Mouse (Mus musculus): Measurements from ENCODE around the gene Gins1.
"Not testable (repeated sequence)": the region's sequence is repeated elsewhere in the genome, so short reads cannot be mapped to it uniquely, and the experiment has no call there.

Gins1 gene

DNA sequence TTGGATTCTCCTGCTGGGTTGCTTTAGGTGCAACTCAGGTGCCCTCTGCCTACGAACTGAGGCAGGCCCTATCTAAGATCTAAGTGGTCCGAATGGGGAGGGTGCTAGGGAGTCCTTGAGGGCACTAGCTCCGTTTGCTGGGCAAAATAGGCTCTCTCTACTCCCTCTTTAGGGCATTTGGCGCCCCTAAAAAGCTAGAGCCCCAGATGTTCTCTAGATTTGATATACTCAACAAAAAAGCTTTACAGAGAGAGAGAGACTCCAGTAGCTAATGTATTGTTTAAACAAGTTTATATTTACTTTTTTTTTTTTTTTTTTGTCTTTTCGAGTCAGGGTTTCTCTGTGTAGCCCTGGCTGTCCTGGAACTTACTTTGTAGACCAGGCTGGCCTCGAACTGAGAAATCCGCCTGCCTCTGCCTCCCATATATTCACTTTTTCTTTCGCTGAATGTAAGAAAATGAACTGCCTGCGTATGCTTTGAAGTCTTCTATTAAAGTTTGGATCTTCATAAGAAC, at the start of gene Gins1:
TSS of gene Gins1 (plus strand) at position 465 of the 515 bp plus-strand sequence.
- DNase-seq, result no peak

DNA sequence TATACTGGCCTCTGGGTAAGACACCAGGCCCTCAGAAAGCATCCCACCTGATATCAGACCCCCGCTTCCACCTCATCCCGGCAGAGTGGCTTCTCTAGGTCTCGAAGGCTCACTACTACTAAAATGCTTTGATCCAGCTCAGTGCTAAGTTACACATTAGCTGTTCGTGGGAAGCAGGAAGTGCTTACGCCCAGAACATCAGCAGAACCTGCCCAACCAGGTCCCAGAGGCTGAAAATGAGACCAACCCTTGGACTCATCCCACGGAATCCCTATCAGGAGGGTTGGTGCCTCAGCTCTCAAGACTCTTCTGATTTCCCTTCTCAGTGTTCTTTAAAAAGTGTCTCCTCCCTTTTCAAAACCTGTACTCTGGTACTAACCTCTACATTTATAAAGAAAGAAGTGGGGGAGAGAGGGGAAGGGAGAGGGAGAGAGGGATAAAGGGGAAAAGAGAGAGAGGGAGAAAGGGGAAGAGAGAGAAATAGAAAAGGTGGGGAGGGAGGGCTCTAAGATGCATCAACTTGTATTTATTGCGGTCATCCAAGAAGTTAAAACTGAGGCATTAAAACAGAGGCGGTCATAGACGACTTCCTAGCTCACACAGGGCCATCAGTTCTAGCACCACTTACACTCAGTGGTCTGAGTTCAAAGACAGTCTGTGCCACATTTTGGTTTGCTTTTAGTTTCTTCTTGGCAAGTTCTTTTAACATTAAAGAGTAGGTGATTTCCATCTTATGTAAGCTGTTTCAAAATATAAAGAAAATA, 46.3 kb upstream of the Gins1 start:
- peak; percentile 29 to 44 for DNase-seq

DNA sequence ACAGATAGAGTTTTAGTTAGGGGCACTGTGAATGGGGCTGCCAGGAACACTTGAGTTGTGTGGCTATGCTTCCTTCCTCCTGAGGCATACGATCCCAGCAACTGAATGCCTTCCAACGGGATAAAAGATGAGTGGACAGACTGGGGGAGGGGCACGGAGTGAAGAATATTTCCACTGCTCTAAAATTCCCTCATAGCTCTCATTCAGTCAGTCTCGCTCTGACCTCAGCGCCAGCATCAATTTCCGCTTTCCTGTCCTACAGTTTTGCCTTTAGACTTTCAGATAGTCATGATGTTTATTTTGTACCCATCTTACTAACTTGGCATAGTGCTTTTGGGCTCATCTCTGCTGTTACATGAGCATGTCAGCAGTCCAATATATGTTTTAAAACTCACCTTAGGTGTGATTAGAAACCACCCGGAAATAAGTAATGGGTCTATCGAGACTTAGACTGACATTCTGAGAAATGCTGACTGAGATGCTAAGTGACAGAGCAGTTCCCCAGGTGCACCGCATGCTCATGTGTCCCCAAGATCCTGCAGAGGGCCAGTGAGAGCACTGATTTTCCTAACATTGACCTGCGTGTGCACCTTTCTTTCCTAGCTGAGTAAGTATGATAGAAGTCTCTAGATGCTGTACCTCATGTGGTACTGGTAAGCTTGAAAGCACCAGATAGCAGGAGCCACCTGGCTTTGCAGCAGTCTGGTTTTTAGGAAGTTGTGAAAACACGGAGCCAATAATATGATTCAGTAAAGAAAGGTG, 45.3 kb upstream of the Gins1 start:
- no peak for DNase-seq

DNA sequence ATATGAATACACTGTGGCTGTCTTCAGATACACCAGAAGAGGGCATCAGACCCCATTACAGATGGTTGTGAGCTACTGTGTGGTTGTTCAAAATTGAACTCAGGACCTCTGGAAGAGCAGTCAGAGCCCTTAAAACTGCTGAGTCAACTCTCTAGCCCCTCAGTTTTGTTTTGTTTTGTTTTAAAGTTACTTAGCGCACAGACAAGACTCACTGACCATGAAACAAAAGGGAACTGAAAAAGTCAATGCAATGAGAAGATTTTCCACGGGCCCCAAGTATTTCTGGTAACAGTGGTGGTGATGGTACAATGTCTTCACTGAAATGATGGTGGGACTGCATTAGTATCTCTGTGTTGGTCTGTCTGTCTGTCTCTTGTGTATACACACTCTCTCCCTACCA, 44.1 kb upstream of the Gins1 start:
- no peak for DNase-seq

DNA sequence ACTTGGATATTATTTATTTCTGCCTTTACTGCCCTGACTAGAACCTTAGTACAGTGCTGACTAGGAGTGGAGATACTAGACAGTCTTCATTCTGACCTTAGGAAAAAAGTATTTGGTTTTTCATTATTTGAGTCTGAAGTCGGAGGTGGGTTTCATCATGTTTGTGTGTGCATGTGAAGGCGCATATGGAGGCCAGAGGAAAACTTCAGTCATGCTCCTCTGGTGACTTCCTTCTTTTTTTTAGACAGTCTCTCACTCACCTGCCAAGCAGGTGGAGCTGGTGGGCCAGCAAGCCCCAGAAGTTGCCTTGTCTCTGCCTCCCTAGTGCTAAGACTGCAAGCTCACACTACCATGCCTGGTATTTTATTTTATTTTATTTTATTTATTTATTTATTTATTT, 38.2 kb upstream of the Gins1 start:
- DNase-seq, result no peak

DNA sequence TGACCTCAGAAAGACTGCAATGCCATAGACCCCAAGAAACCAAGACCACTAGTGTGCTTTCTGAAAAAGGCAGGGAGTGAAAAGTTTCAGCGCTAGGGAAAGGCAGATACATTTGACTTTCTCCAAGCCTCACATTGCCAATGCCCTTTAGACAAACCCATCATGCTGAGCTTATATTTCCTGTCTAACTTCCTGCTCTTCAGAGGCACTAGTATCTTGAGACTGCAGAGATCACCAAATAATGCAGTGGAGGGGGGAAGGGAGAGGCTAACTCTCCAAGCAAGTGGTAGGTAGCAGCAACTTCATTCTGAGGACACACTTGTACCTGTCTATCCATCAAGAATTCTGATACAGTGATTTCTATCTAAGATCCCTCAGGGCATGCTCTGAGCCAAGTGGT, 35.8 kb upstream of the Gins1 start:
- no peak for DNase-seq

DNA sequence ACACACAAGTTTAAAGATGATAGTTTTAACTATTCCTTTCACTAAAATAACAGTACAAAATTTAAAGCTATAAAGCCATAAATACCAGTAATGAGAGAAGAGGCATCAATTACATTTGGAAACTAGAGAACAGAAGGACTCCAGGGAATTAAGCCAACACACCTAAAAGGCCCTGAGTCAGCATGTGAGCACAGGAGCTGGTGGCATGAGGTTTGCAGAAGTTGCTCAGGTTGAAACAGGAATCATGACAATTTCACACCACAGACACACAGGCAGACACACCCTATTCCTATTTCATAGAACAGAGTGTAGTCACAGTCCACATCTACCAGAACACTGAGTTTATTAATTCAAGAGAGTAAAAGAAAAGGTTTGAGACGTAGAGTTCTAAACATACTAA, 30.7 kb upstream of the Gins1 start:
- no peak for DNase-seq

DNA sequence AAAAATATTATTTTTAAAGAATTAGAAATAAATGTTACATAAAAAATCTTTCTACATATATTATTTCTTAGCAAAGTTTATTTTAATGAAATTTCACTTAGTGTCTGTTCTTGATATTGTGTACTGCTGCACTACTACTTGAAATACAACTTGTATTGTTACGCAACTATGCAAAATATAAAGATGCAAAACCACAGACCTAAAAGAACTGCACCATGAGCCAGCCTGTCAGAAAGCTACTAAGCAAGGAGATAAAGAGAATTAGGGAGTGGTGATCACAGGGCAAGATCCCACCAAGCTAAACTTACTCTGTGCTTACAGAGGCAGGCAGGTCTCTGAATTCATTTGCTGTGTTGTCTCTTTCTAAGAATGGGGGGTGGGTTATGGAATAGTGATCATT, 30.0 kb upstream of the Gins1 start:
- DNase-seq, result no peak

DNA sequence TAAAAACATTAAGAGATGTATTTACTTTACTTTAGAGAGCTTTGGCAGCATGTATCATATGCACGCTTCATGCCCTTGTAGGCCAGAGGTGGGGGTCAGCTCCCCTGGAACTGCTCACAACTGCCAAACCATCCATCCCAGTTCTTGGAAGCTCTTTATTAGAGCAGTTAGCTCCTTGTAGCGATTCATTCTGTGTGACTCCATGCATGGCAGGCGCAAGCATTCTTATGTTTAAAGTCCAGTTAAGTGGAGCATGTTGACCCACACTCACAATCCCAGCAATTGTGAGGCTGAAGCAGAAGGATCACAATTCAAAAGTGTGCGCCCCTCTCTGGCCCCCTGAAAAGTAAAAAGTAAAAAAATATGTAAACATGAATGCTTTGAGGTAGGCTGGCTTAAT, 27.6 kb upstream of the Gins1 start:
- DNase-seq, result peak in 1 of 2 experiments; percentile 25

DNA sequence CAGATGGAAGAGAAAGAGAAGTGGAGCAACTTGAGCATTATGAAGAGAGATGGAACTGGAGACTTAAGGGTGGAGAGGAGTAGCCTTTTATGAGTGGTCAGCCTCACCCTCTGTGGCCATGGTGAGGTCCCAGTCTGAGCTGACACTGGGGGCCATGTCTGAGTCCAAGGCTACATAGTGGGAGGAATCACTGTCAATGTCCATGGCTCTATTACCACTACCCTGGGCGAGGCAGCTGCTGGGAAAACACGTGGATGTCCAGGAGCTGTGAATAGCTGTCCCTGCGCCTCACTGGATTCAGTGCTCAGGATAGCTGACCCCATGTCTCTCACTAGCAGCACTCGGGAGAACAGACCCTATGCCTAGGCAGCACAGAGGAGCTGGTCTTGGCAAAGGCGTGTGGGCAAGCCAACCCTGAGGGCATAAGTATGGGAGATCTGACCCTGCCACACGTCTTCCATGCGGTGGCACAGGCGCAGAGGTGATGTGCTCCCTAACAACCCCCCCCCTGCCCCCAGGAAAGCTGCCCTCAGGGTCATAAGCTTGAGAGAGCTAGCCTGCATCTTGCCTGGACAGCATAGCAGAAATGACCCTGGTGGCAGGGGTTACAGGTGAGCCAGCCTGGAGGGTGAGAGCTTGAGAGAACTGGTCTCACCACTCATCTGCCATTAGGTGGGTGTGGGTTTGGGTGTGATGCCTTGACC, 21.0 kb upstream of the Gins1 start:
- DNase-seq, result no peak

DNA sequence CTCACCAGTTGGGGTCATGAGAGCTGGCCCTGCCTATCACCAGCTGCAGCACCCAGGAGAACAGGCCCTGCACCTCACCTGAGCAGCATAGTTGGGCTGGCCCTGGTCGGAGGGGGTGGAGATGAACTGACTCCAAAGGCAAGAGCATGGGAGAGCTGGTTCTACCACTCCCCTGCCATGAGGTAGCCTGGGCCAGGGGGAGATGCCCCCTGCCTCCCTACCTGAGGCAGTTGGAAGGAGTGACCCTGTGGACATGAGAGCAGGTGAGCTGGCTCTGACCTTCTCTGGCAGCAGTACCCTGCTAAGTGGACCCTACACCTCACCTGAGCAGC, 20.5 kb upstream of the Gins1 start:
- no peak for DNase-seq

DNA sequence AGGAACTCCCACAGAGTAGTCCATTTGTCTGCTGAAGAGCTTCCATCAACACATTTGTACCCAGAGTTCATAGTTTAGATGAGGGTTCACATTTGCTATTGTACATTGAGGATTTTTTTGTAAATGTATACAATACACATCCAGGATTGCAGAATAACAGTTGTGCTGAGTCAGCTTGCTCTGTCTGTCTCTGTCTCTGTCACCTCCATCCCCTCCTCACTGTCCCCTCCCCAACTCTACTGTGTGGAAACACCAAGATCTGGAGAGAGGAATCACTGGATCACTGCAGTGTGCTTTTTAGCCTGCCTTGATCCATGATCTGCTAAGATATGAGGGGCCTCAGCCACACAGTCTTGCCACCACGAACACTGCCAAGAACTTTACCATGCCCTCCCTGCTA, 19.4 kb upstream of the Gins1 start:
- DNase-seq, result no peak

DNA sequence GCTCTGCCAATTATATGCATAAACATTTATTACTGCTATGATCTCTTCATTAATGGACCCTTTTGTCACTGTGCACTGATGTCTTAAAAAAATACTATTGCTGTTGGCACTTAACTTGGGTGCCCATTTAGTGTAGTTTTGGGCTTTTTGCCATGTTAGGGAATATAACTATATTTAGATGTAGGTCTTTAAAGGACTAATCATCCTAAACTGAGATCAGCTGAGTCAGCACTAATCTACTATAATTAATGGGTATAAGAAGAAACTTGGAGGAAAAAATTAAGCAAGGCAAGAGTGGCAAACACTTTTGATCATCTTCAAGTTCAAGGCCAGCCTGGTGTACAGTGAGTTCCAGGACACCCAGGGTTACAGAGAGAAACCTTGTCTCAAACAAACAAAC, 18.9 kb upstream of the Gins1 start:
- no peak for DNase-seq

DNA sequence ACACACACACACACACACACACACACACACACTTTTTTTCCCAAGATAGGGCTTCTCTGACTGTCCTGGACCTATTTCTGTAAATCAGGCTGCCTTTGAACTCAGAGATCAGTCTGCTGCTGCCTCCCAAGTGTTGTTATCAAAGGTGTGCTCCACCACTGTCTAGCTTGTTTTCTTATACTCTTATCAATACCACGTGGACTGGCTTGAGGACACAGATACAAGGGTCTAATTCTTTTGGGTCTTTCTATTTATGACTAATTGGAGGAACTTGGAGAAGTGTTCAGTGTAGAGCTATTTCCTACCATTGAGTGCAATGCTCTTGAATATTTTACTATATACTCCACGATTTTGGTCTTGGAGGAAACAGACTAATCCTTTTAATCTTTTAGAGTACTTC, 17.8 kb upstream of the Gins1 start:
- DNase-seq, result no peak

DNA sequence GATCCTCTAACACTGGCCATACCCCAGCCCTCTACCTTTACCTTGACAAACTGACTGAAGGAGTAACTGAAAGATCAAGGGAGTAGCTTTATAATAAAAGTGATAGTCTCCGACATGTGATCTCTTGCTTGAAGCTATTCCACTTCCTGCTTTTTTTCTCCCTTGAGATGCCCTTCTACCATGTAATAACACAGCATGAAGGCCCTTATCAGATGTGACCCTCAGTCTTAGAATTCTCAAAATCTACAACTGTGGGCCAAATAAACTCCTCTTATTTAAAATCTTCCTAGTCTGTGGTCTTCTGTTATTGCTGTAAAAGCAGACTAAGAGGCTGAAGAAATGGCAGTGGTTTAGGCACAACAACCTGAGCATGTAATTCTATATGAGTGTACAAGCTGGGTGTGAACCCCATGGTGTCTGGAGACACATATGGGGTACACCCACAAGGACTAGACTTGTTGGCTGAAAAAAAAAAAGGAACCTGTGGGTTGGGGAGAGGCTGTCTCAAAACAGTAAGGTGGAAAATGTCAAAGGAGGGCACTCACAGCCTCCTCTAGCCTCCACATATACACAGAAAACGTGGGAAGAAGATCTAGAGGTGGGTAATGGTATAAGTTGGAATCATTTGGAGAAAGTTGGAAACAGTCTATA, 10.5 kb upstream of the Gins1 start:
- DNase-seq, result no peak

DNA sequence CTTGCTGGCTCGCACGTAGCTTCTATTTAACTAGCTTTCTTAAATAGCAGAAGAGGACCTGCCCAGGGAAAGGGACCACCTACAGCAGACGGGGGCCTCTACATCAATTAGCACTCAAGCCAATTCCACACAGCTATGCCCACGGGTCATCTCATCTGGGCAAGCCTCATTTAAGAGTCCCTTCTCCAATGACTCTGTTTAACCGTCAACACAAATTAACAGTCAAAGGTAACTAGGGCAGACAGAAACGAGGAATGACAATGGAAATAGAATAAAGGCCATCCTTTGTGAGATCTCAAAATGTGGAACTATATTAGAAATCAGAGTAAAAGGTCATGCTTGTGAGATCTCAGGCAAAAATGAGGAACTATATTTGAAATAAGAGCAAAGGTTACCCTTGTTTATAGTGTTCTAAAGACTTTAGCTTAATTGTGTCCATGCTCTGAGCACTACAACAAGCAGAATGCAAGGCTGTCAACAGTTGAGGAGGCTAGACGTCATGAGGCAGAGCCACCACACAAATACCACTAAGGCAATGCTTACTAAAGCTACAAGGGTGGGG, 9.4 kb upstream of the Gins1 start:
- no peak for DNase-seq

DNA sequence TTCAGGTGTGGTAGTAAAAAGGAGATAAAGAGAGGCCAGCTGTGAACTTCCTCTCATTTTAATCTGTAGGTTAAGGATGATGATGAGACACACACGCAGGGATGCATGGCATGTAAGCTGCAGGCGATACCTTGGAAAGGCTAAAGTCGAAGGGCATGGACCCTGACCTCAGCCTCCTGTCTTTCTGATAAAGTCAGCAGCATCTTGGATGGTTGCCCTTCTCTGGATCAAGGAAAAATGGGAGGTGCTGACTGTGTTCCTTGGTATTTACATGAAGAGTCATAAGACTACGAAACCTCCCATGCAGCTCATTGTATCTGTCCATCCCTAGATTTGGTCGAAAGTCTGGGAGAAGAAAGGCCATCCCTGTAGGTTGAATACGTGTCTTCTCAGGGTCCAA, 4.9 kb upstream of the Gins1 start:
- DNase-seq, result no peak

DNA sequence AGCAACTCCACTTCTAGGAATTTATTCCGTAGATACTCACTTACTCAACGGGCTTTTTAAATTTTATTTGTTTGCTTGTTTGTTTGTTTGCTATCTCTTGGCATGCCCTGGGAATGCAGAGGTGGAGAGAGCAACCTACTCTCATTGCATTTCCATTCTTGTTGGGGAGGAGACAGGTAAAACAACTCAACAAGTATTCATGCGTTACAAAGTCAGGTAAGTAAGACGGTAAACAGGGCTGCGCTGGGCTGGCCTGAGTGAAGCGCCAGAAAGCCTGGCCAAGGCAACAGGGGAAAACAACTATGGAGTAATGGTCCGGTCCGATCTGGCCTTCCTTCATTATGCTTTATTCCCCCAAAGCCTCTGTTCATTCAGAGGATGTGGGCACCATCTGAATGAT, 2.9 kb upstream of the Gins1 start:
- no peak for DNase-seq

DNA sequence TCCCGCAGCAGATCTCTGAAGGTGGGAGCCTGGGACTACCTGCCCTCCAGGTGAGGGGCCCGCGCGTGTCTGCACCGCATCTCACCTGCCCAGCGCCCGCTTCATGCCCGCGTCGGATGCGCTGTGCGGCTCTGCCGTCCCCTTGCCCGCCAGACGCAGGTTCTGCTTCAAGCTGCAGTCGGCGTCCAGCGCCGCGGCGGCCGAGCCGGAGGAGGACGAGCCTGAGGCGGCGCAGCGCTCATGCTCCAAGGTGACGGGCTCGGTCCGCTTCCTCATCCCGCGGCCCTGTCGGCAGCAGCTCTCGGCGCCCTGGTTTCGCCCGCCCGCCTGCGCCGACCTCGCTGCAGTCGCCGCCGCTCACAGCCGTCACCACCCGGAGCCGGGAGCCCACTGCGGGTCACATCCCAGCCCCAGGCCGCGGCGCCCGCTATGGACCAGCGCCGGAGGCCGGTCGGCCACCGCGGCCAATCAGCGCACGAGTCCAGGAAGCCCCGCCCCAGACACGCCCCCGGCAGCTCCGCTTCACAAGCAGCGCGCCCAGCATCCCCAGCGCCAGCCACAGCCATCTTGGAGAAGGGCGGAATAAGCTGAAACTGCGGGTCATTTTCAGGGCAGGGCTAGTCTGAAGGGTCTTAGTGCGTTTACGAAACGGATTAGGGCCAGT, 796 bp upstream of the Gins1 start, which contains the start of gene Abhd12:
TSS of gene Abhd12 (minus strand) at position 470 of the 664 bp plus-strand sequence.
- peak; percentile 99 to 100 for DNase-seq

DNA sequence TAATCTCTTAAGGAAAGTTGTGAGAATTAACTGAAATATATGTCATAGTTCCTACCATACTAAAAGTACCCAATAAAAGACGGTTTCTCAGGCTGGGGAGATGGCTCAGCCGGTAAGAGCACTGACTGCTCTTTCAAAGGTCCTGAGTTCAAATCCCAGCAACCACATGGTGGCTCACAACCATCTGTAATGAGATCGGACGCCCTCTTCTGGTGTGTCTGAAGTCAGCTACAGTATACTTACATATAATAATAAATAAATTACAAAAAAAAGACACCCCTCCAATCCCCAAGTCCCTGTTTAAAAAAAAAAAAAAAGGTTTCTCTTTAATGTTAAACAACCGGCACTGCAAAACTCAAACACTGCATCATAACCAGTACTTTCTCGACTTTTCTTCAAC, 3.7 kb downstream of the Gins1 start:
- not testable (repeated sequence) for DNase-seq

DNA sequence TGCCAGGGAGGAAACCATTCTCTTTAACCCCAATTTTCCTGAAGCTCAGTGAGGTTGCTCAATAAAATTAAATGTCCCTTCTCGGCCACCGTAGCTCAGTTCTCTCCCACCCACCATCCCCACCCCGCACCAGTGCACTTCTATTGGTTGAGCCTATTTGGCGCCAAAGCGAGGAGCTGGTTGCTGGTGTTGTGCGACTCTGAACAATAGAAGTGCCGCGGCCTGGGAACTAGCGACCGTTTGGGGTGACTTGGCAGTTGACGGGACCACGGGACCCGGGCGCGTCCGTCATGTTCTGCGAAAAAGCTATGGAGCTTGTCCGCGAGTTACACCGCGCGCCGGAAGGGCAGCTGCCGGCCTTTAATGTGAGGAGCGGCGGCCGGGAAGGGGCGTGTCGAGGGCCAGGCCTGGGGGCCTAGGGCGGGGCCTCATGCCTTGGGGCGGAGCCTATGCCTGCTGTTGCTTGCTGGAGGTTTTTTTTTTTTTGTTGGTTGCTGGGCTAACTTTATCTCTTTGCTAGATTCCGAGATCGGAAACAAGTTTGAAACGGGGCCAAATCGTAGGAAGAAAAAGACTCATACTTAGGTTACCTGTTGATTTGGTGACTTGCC, 4.3 kb downstream of the Gins1 start:
- DNase-seq, result peak; percentile 96 to 98

All from kidney, postnatal 4 days (tissue).